Mouse (Mus musculus) spleen, adult 12 weeks (tissue): Measurements from ENCODE around the gene Clmp.
A peak's percentile ranks its signal among the peaks of the same experiment; 100 is the strongest.
"Not testable (repeated sequence)": the region's sequence is repeated elsewhere in the genome, so short reads cannot be mapped to it uniquely, and the experiment has no call there.

Experiments
- DNase-seq: peaks from one replicate; pipeline ENCODE4 v3.0.0; 2022; ENCODE audit warnings: low spot score

Gene Clmp

DNA sequence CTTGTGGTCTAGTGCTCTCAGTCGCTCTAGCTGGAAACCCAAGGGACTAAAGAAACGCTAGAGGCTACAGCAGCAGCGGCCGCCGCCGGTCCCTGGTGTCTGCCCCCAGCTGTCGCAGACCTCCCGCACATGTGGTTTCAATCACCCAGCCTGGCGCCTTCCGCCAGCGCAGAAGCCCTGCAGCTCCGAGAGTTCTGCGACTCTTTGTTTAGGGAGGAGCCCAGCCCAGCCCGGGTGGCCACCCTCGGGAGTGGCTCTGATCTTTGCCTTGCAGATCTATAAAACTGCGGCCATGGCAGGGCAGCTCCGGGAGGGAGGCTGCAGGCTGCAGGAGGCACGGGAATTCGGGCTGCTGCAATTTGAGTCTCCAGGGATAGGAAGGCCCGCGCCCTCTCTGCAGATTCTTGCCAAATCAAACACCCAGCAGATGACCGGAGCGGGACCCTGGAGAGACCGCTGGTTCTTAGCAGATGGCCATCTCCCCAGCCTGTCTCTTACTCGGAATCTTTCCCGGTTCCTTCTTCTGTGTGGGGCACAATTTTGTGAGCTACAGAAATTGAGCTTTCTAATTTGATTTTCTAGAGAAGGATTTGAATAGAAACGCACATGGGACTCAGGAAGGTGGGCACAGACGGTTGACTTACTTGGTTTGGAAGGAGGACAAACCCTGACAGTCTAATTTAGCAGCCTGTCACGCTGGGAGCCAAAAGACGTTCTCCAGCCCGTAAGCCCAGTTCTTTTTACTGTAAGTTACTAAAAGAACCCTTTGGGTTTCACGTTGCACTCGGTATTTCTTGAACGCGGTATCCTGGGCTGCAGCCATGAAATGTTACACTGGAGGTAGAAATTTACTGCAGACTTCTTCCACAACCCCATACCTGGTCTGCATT is 45.2 kb downstream of the Clmp start:
- no peak for DNase-seq

DNA sequence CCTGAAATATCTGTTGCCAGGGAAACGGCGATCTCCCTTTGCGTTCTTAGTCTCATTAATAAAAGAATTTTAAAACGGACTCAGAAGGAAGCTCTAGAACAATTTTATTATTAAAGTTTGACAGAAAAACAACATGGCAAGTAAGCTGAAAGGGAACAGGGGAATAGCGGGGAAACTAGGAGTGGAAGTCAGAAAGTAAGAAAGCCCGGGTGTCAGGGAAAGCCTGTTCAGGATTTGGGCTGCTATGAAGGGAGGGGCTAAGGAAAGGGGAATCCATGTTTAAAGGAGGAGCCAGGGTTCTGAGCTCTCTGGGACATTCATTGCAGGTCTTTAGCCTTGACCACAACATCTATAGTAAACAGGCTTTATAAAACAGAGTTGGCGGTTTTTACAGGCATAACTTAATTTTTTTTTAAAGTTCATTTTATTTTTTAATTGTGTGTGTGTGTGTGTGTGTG is 45.9 kb downstream of the Clmp start:
- no peak for DNase-seq

DNA sequence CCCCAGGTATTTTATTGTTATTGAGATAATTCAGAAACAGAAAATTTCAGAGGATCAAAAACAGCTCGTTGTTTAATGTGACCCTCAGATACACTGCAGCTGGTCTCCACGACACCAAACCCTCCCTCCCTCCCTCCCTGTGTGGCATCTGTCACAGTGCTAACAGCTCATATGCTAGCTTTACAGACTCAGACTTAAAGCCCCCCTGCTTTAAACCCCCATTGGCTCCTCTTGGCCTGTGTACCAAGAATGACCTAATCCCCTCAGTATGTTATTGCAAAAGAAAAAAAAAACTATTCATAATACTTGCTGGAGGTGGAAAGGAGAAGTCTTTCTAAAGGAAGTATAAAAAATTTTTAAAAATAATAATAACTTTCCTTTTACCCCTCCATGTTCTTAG is 46.5 kb downstream of the Clmp start:
- DNase-seq: no peak

- no peak for DNase-seq
Observed at GRCm38 (mm10) chr9:40737117-40737516, 51.4 kb downstream of the Clmp start.

DNA sequence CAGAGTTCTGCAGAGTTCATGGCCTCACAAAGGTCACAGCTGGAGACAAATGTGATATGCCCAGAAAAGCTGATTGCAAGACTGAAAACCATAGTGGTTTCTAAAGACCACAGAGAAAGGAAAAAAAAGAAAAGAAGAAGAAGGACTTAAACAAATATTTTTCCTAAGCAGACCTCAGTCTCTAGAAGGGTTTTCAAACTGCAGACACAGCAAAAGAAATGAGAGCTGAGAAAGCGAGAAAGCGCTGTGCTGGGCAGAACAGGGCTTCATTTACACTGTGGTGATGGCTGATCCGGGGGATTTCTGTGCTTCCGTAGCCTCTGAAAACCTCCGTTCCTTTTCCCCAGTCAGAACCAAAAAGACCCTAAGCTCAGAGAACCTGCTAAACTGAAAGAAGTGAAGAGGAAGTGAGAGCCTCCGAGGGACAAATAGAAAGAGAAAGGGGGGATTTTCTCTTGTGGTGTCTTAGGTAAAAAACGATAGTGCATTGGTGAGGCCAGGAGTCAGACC is 57.8 kb downstream of the Clmp start:
- no peak for DNase-seq

DNA sequence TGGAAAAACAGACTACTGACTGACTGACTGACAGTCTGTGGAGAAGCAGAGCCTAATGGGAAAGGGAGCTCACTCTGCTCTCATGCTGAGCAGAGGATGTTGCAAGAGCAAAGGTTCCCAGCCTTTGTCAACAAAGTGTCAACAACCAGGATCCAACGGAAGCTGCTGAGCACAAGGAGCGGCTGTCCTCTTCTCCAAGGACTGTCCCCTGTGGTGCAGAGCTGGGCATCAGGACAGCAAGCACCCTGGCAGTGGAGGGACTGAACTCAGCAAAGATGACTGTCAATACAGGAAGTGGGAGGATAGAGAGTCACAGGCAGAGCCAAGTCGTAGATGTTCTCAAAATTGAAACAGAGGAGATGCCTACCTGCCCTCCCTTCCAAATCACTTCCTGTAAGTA is 58.5 kb downstream of the Clmp start:
- peak; percentile 1 for DNase-seq

DNA sequence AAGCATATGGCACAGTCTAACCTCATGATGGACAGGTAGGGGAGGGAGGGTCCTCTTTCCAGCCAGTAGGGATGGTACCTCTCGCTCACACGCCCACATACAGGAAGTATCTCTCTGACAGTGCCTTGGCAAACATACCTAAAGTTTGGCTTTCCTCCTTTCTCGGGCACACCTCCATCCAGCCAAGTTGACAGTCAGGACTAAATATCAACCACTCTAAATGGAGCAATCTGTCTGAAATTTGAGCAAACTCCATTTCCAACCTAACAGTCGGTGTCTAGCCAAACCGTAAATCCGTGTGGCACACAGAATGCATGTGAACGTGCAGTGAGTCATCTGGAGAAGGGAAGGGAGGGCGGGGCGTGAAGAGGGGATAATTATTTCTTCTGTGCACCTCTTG is 61.0 kb downstream of the Clmp start:
- DNase-seq: no peak

GRCm38 (mm10) chr9:40747249-40747648 is 61.5 kb downstream of the Clmp start:
- DNase-seq: no peak

DNA sequence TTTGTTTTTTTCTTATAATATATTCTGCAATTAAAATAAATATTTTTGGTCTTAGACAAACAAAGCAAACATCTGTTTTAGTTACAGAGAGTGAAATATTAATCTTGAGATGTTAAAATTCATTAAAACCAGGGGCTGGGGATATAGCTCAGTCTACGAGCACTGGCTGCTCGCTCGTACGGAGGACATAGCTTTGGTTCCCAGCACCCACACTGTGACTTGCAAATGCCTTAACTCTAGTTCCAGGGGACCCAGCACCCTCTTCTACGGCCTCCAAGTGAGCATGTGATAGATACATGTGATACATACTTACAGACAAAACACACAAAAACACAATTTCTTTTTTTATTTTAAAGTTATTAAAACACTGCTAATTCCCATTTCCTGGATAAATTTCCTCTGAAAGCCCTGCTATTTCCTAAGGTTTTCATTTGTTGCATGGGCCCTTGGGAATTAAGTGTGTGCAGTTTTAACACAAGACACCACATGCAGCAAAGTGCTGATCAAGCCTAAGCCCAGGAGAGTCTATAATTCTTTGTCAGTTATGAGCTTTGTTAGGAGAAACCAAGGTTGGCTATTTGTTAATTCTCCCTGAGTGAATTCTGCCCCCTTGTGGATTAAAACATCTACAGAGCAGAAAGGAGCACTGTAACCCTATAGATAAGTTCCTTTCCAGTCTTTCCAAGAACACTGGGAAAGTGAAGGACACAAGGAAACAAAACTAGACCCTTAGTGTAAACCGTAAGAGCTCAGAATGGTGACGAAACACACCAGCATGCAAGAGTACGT is 64.3 kb downstream of the Clmp start:
- DNase-seq: no peak

- no peak for DNase-seq
Observed at GRCm38 (mm10) chr9:40751749-40752148, 66.0 kb downstream of the Clmp start.

DNA sequence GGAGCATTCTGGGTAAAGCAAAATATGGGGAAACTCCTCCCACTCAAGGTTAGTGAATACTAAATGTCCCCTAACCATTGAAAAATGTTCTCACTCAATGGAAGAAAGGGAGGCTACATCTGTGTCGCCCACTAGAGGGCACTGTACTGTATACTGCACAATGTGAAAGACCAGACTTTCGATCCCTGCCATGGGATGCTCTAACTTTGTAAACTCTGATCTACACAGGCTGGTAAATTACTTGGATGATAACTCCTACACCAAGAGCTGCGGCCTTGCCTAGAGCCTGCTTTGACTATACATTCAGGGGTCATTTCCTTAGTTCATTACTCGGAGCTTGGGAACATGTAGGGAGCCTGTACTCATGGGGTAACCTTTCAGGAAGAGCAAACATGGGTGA is 70.6 kb downstream of the Clmp start:
- peak; percentile 3 for DNase-seq

DNA sequence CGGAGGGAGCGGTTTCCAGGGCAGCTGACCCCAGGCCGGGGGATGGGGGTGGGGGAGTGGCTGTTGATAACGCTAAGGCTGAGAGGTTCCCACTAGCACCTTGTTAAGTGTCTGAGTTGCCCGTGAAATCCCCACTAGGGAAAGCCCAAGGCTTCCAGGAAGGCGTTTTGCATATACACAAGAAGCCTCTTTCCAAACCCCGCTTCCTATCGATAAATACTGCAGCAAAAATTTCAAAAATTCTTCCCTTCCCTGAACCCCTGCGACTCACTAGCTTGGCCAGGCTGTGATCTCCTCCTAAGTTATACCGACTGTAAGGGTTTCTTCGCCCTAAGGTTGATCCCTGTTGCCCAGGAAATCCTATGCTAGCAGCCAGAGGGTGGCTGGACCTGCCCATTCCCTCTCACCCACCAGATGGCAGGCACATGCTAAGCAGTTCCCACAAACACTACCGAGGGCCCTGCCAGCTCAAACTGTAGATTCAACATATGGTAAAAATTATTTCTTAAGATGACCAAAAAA is 71.4 kb downstream of the Clmp start:
- no peak for DNase-seq

- DNase-seq: peak; percentile 31
Observed at GRCm38 (mm10) chr9:40757685-40758270, 72.0 kb downstream of the Clmp start.

GRCm38 (mm10) chr9:40762354-40762753 is 76.6 kb downstream of the Clmp start:
- no peak for DNase-seq

- no peak for DNase-seq
Observed at GRCm38 (mm10) chr9:40764887-40765580, 79.3 kb downstream of the Clmp start.

- DNase-seq: no peak
Observed at GRCm38 (mm10) chr9:40765581-40765940, 79.8 kb downstream of the Clmp start.

DNA sequence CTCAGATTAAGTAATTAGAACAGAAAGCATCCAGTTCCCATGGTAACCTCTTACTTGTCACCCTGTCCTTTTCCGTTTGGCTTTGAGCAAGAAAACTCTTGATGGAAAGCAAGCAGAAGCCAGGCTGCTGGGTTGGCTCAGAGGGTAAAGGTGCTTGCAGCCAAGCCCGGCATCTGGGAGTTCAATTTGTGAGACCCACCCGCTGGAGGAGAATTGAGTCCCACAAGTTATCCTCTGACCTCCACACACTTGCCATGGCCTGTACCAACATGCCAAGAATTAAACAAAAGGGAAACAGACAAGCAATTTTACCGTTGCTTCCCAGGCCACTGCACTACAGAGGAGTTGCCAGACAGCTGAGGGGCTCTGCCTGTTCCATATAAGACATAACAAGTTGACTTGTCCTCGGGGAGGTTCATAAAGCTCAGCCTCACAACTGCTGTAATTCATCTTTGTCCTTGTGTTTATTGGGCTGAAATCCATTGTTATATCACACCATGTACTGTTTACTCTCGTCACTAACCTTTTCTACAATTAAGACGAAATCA is 80.4 kb downstream of the Clmp start:
- no peak for DNase-seq

DNA sequence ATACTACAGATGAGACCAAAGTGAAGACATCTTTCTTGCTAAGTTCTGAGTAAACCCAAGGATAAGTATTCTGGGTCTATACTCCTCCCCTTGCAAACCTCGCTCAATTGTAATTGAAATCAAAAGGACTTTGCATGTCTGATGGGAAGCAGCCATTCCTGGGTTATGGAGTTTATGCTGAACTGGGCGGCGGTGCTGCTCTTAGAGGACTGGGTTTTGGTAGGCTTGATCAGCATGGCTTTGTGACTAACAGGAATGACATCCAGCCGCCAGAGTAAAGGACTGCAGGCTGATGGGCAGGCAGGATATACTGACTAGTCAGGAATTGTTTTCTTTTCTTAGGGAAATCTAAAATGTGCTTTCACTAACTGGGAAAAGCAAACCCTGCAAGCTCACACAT is 82.2 kb downstream of the Clmp start:
- DNase-seq: no peak

DNA sequence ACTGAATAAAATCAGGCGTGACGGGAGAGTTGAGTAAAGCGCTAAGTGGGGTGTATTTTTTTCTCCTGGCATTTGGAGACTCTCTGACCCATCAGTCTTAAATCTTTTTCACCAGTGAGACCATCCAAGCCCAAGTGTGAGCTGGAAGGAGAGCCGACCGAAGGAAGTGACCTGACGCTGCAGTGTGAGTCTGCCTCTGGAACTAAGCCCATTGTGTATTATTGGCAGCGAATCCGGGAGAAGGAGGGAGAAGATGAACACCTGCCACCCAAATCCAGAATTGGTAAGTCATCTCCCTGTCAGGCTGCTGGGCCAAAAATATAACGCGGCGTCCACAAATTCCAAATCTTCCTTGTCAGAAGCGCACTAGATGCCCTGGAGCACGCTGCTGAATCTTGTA is 86.5 kb downstream of the Clmp start:
- no peak for DNase-seq

GRCm38 (mm10) chr9:40773142-40773541 is 87.4 kb downstream of the Clmp start:
- DNase-seq: not testable (repeated sequence)

GRCm38 (mm10) chr9:40773869-40774268 is 88.1 kb downstream of the Clmp start:
- DNase-seq: no peak
